ENCODE assay signal across 29 mouse cellular contexts in genomic region chr10:43646326-43646725, GRCm38 (mm10).
DNase-seq lines count a peak whose midpoint lies in the region; ATAC-seq lines count a peak whose summit lies in the region.
"Had no signal": no experiment of that assay in that cellular context is flagged by ENCODE, and none has a peak within 500 bp of the region (broad histone marks: within the 10 kb centered on the region; RNA-seq: fewer than 3 reads in every experiment).

No protein-coding gene starts in this region.

- no peaks in the 10 kb centered on the region for H3K36me3 ChIP-seq in liver, embryonic 13.5 days
- H3K36me3 ChIP-seq: embryonic facial prominence, embryonic 10.5 days; embryonic facial prominence, embryonic 15.5 days; forebrain, embryonic 15.5 days; heart, embryonic 12.5 days; hindbrain, embryonic 15.5 days; kidney, embryonic 15.5 days; limb, embryonic 13.5 days; neural tube, embryonic 12.5 days had no signal

- H3K27me3 ChIP-seq in liver, embryonic 13.5 days = no peaks in the 10 kb centered on the region
- H3K27me3 ChIP-seq: embryonic facial prominence, embryonic 15.5 days; forebrain, embryonic 15.5 days; heart, embryonic 12.5 days; hindbrain, embryonic 15.5 days; kidney, embryonic 15.5 days; limb, embryonic 13.5 days; neural tube, embryonic 12.5 days had no signal

- no peak for DNase-seq in liver, embryonic 13.5 days
- no peak for DNase-seq in ovary, adult 18-20 months (ENCODE audit: low spot score)
- no peak for DNase-seq in B cell, adult 2 months
- DNase-seq in left cerebral cortex, postnatal 25 days (ENCODE audit: low spot score in 2 of 2) = no peak
- DNase-seq: adrenal gland, adult 2 months; adrenal gland, postnatal 36 days; cerebellum, adult 18-20 months; cerebellum, postnatal 14 days; gastrocnemius, postnatal 25 days; heart, adult 18-20 months; heart, postnatal 4 days; kidney, adult 18-20 months; kidney, postnatal 25 days; lung, adult 2 months; lung, postnatal 10 days had no signal

- 26% methylated on average over 4 of the region's 4 CpGs for WGBS in liver, embryonic 13.5 days (ENCODE audit: insufficient replicate concordance)

- H3K4me2 ChIP-seq in liver, embryonic 13.5 days = peak overlapping the region; percentile 6; the same call in 1 of the 2 replicates
- H3K4me2 ChIP-seq: embryonic facial prominence, embryonic 15.5 days; forebrain, embryonic 15.5 days; heart, embryonic 12.5 days; hindbrain, embryonic 15.5 days; kidney, embryonic 15.5 days; limb, embryonic 13.5 days; midbrain, embryonic 11.5 days; neural tube, embryonic 12.5 days had no signal

- peak overlapping the region; percentile 81 for H3K27ac ChIP-seq in liver, embryonic 13.5 days
- H3K27ac ChIP-seq: embryonic facial prominence, embryonic 10.5 days; embryonic facial prominence, embryonic 15.5 days; forebrain, embryonic 15.5 days; hindbrain, embryonic 15.5 days; kidney, embryonic 15.5 days; limb, embryonic 13.5 days; neural tube, embryonic 12.5 days had no signal

- intact Hi-C loops in left cerebral cortex, postnatal 25 days (cut with DNase I) = no loop called here

- peaks cover 66% of the 10 kb centered on the region for H3K4me1 ChIP-seq in liver, embryonic 13.5 days (replicated peaks)
- H3K4me1 ChIP-seq: embryonic facial prominence, embryonic 15.5 days; hindbrain, embryonic 15.5 days; kidney, embryonic 15.5 days; neural tube, embryonic 12.5 days had no signal

- ATAC-seq in erythroblast, adult 5-6 weeks (replicated peaks; ENCODE audit: low FRiP score, poor library complexity, severe bottlenecking) = 0 out of 2 replicates have a peak, but pooled peaks have one; percentile 23
- peak; percentile 82 for ATAC-seq in liver, embryonic 13.5 days (ENCODE audit: low read depth)
- ATAC-seq in megakaryocyte progenitor cell, adult 5-6 weeks (replicated peaks; ENCODE audit: poor library complexity) = peak; percentile 71
- ATAC-seq: activated CD4-positive, CD25-positive, alpha-beta regulatory T cell, adult 4 months; forebrain, embryonic 15.5 days; inflammation-experienced regulatory T-cells, adult 6 months; midbrain, embryonic 16.5 days had no signal

- no peaks in the 10 kb centered on the region for H3K9me3 ChIP-seq in liver, embryonic 13.5 days (replicated peaks)
- H3K9me3 ChIP-seq: embryonic facial prominence, embryonic 10.5 days; embryonic facial prominence, embryonic 15.5 days; forebrain, embryonic 15.5 days; heart, embryonic 12.5 days; hindbrain, embryonic 15.5 days; kidney, embryonic 15.5 days; limb, embryonic 13.5 days; neural tube, embryonic 12.5 days had no signal

- no peak overlapping the region for H3K4me3 ChIP-seq in liver, embryonic 13.5 days (replicated peaks)
- H3K4me3 ChIP-seq: embryonic facial prominence, embryonic 10.5 days; embryonic facial prominence, embryonic 15.5 days; forebrain, embryonic 15.5 days; heart, embryonic 12.5 days; hindbrain, embryonic 15.5 days; kidney, embryonic 15.5 days; limb, embryonic 13.5 days; neural tube, embryonic 12.5 days had no signal

- H3K9ac ChIP-seq in liver, embryonic 13.5 days = peak overlapping the region; percentile 30; the same call in 1 of the 2 replicates
- H3K9ac ChIP-seq: embryonic facial prominence, embryonic 15.5 days; forebrain, embryonic 15.5 days; heart, embryonic 12.5 days; hindbrain, embryonic 15.5 days; kidney, embryonic 15.5 days; limb, embryonic 13.5 days; neural tube, embryonic 12.5 days had no signal

Comparison
In these comparisons a context has a peak if more than half of its experiments do, and no peak if none do; other contexts are left out.
1. ATAC-seq: peak in every context shown above with its lines; median percentile 82 in liver, embryonic 13.5 days; 71 in megakaryocyte progenitor cell, adult 5-6 weeks; 23 in erythroblast, adult 5-6 weeks.